Mouse (Mus musculus): ENCODE measurements around the gene Hmga2. TPM values are rescaled to one million over a fixed set of nuclear protein-coding genes. Genes with fewer than 3 reads are reported as not detected.
"Not testable (repeated sequence)": the region's sequence is repeated elsewhere in the genome, so short reads cannot be mapped to it uniquely, and the experiment has no call there.

Hmga2 gene
- total RNA-seq, 4 experiments from 2014 or later, result not detected

- DNase-seq (ENCODE audit: low spot score), result no peak
Measured at GRCm38 (mm10) chr10:120354523-120355030, 121.7 kb downstream of the Hmga2 start.

- DNase-seq (ENCODE audit: low spot score), result no peak
Measured at GRCm38 (mm10) chr10:120345325-120345724, 130.9 kb downstream of the Hmga2 start.

- no peak for DNase-seq (ENCODE audit: low spot score)
Measured at GRCm38 (mm10) chr10:120344558-120345318, 131.5 kb downstream of the Hmga2 start.

GRCm38 (mm10) chr10:120339906-120340305 is 136.4 kb downstream of the Hmga2 start:
- not testable (repeated sequence) for DNase-seq (ENCODE audit: low spot score)

GRCm38 (mm10) chr10:120339324-120339723 is 136.9 kb downstream of the Hmga2 start:
- no peak for DNase-seq (ENCODE audit: low spot score)

- DNase-seq (ENCODE audit: low spot score), result no peak
Measured at GRCm38 (mm10) chr10:120338841-120339240, 137.4 kb downstream of the Hmga2 start.

GRCm38 (mm10) chr10:120338431-120338830 is 137.8 kb downstream of the Hmga2 start:
- not testable (repeated sequence) for DNase-seq (ENCODE audit: low spot score)

GRCm38 (mm10) chr10:120327946-120328345 is 148.3 kb downstream of the Hmga2 start:
- no peak for DNase-seq (ENCODE audit: low spot score)

GRCm38 (mm10) chr10:120323584-120324203 is 152.6 kb downstream of the Hmga2 start:
- no peak for DNase-seq (ENCODE audit: low spot score)

GRCm38 (mm10) chr10:120322815-120323214 is 153.5 kb downstream of the Hmga2 start:
- DNase-seq (ENCODE audit: low spot score), result no peak

- DNase-seq (ENCODE audit: low spot score), result no peak
Measured at GRCm38 (mm10) chr10:120319614-120320013, 156.7 kb downstream of the Hmga2 start.

Small RNA genes lying within 50 kb of the gene (microRNA-seq; reads per million reads assigned to microRNA genes)
- not detected for gene Mir763

Other genes starting within 250 kb of the Hmga2 start
- gene Llph, start 249.4 kb downstream of the Hmga2 start, total RNA-seq (2022), result 10 to 100 TPM in 1 of 4 experiments, 1 to 10 TPM in 3; 8.6 to 12.7 (median 9.3) TPM